Mouse (Mus musculus): ENCODE measurements around the gene Zbtb42.

Zbtb42 gene

DNA sequence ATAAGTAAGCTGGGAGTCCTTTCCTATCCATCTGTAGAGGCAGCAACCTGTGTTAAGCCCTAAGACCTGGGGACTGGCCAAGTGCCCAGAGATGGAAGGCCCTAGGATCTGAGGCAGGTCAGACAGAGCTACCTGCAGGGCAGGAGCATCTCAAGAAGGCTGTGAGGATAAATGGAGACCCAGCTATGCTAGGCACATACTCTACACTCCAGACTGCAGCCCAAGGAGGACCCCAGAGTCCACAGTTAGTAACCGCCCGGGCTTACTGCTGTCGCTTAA is 17.4 kb upstream of the Zbtb42 start:
- DNase-seq (ENCODE audit: low spot score) = no peak

DNA sequence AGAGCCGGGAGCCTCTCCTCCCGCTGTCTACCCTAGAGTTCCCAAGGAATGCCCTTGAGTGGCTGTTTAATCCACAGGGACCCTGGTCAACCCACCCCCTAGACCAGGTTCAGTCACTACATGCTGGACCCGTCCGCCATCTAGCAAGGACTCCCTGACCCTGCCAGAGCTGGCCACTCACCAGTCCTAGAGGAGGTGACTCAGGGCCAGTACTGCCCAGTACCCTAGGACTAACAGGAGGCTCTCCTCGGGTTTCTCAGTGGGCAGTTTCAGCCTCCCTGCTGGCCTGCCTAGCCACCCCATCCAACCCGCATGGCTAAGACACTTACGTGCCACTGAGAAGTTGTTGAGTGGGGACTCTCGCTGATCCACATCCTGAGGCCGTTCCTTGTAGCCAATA is 16.8 kb upstream of the Zbtb42 start:
- no peak for DNase-seq (ENCODE audit: low spot score)

DNA sequence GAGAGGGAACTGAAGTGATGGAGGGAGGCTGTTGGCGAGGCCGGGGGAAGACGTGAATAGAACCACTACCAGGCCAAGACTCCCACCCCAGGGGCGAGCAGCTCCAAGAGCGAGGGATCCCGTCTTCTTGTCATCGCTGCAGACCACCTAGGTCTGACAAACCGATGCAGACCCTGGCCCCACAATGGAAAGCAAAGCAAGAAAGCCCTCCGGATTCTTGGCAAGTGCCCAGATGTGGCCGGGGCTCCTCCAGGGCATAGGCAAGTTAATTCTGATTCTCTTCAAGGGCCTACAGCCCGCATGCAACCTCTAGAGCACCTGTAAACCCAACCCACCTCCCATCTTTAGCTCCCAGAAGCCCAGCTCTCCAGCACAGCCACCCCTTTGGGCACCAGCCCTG is 15.3 kb upstream of the Zbtb42 start:
- DNase-seq (ENCODE audit: low spot score) = no peak

DNA sequence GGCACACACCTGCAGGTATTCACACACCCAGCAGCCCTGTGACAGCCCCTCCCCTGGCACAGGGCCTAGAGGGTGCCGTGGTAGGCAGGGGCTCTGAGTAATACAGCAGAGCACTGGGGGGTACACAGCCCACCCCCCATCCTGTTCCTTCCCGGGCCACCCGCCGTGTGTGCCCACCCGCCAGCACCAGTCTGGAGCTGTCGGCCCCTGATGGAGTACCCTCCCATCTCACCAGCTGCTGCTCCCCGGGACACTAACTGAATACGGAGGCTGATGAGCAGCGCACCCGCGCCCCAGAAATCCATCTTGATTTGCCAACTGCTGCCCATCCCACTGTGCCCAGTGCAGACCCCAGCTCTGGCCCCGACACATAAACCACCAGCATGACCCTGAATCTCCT is 14.9 kb upstream of the Zbtb42 start:
- no peak for DNase-seq (ENCODE audit: low spot score)

DNA sequence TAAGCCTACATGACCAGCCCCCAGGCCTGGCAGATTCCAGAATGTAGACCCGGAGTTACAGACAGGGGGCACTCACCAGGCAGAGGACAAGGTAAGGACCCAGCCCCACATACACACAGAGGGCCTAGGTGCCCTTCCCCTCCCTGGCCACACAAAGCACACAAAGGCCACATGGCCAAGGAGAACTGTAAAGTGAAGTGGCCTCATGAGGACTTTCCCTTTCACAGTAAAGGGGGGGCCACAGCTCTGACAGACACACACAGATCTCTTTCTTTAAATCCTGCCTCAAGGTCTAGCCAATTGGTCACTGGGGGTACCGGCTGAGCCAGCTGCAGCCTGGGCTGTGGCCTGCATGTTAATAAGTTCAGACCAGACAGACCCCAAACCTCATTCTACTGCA is 14.5 kb upstream of the Zbtb42 start:
- no peak for DNase-seq (ENCODE audit: low spot score)

DNA sequence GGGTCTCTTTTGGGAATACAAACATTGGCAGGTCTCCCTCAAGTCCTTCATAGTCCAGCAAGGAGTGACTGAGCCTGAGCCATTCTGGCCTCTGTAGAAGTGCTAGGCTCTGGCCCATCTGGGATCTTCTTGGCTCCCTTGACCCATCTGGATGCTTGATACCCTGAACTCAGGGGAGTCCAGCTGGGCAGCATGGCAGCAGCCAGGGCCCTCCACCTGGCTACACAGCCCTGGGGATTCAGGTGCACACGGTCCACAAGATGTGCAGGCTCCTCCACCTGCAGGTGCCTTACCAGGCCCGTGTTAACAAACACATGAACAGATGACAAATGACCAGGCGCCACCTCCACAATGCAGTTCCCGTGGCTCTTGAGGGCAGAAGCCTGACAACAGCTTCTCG is 14.0 kb upstream of the Zbtb42 start:
- no peak for DNase-seq (ENCODE audit: low spot score)

DNA sequence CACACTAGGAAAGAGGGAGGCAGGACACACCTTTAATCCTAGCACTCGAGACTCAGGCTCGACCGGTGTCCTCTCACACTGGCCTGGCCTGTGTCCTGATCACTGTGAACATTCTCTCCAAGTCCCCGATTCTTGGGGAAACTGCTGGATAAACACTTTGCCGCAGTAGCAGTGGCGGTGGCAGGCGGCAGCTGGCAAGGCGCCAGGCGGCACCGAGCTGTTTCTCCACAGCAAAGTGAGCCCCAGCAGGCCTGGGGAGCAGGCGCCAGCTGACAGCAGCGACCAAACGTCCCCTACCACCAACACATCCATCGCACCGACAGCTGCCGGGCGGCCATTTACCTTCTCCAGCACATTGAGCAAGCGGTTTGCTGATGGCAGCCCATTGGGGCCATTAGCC is 13.2 kb upstream of the Zbtb42 start:
- DNase-seq (ENCODE audit: low spot score) = no peak

DNA sequence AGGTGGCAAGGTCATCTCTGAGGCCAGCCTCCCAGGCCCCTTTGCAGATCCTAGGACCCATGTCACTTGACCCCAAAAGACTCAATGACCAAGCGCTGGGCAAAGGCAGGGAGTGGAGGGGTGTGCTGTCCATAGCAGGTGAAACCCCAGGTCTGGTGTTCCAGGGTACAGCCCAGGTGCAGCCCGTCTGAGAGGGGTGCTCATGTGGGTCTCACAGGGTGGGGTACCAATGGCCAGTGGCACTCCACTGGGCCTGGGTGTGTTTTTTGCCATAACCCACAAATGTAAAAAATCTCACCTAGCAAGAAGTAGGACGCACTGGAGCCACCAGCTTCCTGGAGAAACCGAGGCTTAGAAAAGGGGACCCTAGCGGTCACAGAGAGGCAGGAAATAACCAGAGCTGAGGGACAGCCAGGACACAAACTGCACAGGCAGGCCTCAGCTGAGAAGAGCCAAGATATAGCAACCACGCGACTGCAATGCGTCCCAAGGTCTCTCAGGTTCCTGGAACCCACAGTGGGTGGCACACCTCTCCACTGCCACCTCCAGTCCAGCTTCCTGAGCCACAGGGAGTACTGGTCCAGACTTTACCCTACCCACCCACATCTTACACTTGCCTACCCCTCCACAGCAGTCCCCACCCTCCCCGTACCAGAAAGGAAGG is 12.6 kb upstream of the Zbtb42 start:
- DNase-seq (ENCODE audit: low spot score) = no peak

DNA sequence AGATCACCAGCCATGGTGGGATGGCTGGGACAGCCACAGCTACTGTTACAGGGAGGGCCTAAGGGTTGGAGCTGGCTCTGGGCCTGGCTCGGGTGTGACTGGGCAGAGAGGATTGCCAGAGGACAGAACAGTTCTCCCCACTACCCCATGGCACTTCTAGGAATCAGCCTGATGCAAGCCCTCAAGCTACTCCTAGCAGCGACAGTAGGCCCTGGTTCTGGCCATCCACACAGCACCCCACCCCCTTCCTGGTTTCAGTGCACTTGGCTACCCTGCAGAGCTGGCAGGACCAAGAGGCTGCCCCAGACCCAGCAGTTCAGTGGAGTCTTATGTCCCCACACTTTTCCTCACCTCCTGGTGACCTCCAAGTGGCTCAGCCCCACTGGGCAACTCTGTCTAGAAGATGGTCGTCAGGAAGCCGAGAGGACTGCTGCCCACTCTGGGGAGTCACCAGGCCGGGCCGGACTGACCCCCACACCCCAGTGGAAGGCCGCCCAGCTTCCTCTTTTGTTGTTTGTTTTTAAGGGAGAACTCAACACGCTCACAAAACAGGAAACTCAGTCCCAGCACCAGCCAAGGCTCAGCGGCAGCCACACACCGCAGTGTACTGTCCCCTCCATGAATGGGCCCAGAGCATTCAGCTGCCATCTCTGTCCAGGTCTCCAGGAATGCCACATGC is 10.9 kb upstream of the Zbtb42 start:
- no peak for DNase-seq (ENCODE audit: low spot score)

DNA sequence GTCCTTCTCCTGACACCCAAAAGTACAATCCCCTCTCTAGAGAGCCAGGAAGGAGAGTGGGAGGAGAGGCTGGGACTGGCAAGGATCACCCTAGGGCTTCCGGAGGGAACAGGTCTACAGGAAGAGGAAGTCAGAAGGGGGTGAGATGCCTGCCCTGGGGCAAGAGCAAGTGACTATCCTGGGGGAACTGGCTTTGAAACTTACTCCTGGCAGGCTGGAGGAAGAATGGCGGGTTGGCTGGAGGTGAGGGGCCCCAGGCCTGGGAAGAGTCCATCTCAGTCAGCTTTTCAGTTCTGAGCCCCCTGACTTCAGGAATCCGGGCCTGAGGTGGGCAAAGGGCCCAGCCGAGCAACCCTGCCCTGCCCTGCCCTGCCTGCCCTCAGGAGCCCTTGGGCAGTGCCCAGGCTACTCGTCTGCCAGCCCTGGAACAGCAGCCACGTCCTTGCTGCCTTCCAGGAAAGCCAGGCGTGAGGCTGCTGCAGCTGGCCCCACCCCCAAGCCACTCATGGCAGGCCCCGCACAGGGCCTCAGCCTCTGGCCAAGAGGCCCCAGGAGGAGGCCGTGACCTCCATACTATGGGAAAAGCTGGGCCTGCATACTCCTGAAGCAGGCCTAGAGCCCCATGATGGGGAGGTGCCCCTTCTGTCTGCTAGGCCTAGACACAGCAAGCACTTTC is 7.8 kb upstream of the Zbtb42 start:
- DNase-seq (ENCODE audit: low spot score) = no peak

DNA sequence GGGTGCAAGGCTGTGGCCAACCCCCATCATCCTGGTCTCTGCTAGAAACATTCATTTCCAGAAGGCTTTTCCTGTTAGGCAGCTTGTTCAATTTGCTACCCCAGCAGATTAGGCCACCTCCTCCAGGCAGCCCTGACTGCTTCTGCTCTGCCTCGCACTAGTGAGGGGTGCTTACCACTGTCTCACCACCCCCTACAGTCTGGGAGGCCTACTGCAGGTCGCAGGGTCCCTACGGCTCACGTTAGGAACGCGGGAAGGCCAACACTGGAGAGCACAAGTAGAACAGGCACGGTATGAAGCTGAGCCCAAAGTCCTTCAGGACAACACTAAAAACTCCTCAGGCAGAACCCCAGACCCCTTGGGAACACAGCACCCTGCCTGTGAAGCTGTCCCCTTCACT is 6.7 kb upstream of the Zbtb42 start:
- DNase-seq (ENCODE audit: low spot score) = no peak

DNA sequence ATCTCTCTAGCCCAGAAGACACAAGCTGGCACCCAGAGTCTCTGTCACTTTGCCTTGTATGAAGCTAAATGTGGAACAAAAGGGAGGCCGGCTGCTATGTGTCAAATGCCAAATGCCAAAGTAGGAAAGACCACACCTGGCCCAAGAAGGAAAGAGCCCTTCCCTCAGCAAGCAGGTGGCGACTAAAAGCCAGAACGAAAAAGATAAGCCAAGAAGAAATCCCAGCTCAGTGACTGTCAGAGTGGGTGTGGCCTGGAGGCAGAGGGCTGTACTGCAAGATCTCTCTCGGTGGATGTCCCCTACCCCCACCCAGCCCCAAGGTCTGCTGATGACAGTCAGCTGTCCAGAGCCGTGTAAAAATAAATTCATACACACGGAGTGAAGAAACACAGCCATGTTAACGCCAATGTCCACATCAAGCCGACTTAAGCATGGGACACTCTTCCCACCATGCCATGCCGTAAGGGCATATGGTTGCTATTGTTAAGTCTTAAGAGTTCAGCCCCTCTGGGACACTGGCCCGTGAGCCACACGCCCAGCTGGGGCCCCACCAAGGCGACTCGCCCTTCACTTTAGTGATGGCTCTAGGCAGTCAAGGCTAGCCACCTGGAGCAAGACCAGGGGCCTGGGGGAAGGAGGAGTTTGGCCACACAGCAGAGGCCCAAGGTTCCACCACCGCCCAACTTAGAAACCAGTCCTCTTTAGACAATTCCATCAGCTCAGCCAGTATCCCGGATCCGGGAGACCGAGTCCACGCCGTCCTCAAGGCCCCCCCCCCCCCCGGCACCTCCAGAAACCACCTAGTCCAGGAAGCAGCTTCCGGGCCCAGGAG is 5.7 kb upstream of the Zbtb42 start:
- DNase-seq (ENCODE audit: low spot score) = no peak

DNA sequence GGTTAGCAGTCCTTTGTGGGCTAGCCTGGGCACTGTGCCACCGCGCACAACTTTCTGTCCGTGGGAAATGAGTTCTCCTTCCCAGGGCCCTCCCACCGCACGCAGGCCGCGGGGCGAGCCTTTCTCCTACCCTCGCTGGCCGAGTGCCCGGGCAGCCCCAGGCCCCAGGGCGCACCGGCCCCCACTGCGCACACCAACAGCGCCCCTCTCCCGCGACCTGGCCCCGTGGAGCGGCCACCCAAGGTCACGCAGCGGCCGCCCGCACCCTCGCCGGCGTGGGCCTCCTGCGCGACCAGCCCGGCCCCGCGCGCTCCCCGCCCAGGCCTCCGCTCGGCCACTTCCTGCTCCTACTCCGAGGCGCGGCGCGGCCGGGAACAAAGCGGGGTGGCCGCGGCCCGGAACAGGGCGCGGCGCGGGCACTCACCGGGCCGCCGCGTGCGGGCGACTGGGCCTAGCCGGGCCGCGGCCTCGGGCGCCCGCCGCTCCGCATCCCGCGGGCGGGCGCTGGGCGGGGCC is 5.0 kb upstream of the Zbtb42 start:
- peak; percentile 61 for DNase-seq (ENCODE audit: low spot score)

DNA sequence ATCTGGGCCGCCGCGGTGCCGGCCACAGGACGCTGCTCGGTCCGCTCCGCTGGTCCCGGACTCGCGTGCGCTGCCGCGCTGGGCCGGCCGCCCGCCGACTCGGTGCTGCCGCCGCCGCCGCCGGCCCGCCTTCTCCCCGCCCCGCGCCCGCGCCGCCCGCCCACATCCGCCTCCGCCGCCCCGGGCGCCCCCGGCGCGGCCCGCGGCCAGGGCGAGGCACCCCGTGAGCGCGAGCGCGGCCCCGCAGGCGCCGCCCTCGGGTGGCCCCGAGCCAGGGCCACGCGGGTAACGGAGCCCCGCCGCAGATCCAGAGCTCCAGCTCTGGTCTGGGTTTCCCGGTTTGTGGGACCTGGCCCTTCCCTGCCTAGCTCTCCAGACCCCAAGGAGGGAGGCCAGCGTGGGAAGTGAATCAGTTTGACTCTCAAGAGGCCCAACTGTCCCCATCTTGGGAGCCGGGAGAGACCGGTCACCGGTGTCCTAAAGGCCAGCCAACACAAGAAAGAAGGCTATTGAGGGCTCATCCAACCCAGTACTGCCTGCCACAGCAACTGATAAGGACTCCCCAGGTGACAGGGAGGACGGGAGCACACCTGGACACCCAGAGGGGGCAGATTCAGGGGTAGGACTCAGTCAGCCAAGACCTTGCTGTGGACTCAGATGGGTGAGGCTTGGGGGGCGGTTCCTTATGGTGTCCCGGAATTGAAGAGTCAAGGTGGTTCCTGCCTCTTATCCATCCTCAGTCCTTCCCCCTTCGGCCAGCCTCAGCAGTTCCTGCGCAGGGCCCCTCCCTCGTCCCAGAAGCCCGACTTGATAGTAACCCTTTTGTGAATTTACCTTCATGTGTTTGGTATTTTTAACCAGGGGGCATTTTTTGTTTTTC is 4.3 kb upstream of the Zbtb42 start, which contains the start of gene Akt1:
Gene Akt1, minus strand, starts transcription at position 753 of the 880 bp plus-strand sequence.
- DNase-seq (ENCODE audit: low spot score) = peak; percentile 61

DNA sequence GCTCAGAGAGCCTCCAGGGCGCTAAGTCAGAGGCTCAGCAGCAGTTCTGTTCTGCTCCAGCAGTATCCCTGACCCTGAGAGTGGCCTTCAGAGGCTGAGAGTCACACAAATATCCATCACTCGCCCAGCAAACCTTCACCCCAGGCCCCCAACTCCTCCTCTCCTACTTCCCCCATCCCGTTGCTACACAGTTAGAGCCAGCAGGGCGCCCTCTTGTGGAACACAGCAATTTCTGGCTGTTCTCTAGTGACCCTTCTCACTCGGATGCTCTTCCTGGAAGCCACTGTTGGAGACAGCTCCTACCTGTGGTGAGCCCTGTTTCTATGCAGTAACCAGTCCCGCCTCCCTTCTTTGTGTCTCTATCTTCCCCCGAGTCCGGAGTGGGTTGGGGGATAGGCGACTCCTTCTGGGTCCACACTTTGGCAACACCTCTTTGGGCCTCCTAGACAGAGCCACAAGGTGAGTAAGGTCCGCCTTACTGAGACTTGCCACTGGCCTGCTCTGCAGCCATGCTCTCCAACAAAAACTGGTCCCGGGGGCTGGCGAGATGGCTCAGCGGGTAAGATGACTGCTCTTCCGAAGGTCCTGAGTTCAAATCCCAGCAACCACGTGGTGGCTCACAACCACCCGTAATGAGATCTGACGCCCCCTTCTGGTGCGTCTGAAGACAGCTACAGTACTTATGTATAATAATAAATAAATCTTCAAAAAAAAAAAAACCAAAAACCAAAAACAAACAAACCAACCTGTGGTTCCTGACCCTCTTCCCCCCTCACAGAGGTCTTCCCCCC is 3.2 kb upstream of the Zbtb42 start:
- peak; percentile 78 for DNase-seq (ENCODE audit: low spot score)

DNA sequence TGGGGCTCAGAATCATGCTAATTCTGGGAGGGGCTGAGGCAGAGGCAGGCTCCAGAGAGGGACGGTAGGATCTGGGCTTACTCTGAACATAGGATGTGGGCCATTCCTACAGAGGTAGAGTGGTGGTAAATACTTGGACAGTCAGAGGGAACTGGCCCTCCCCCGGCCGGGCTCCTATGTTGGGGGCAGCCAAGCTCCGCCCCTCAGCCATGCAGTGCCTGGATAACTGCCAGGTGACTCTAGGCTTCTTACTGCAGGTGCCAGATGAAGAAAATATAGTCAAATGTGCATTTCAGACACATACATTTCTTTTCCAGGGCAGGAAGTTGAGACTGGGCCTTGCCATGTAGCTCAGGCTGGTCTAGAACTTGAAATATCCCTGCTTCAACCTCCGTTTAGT is 1.6 kb upstream of the Zbtb42 start:
- no peak for DNase-seq (ENCODE audit: low spot score)

DNA sequence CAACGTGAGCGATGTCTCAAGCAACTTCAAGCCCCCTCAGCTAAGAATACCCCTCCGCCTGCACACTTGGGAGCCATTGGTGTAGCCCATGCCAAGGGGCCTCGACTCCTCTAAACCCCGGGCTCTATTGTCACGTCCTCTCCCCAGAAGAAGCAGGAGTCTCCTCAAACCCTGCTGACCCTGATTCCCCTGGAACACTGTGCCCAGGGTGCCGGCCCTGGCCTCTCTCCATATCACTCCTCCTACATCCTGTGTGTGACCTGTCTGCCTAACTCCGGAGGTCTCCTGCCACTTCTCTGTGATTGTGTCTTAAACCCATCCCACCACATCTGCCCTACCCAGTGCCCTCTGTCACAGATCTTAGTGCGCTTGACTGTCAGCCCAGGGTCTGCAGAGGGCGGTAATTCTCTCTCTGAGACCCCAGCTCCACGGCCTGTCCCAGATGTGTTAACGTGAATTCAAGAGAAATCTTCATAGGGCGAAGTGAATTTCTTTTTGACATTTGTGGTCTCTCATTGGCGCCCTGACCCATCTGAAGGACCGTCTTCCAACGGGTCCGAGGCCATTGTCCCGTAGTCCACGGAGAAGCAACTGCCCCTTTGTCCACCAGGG is 579 bp upstream of the Zbtb42 start:
- DNase-seq (ENCODE audit: low spot score) = no peak

DNA sequence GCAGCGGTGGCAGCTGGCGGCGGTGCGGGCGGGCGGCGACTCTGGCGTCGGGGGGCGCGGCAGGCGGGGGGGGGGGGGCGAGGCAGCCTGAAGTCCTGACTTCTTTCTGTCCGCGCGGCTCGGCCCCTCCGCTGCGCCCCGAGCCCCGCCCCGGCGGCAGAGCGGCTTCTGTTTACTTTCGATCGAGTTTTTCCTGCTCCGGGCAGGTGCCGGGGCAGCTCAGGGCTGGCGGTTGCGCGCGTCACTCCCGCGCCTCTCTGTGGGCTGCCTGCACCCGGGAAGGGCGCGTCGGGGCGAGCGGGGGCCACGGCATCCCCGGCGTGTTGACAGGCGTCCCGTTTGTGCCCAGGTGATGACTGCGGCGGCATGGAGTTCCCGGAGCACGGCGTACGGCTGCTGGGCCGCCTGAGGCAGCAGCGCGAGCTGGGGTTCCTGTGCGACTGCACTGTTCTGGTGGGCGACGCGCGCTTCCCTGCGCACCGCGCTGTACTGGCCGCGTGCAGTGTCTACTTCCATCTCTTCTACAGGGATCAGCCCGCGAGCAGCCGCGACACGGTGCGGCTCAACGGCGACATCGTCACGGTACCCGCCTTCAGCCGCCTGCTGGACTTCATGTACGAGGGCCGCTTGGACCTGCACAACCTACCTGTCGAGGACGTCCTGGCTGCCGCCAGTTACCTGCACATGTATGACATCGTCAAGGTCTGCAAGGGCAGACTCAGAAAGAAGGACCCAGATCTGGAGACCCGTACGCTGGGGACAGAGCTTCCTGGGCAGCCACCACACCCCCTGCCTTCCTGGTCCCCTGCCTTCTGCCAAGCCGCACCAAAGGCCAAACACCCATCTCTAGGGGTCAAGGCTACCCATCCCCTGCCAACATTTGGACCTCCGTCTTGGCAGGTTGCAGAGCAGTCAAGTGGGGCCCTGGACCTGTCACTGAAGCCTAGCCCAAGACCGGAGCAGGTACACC is 684 bp downstream of the Zbtb42 start:
- no peak for DNase-seq (ENCODE audit: low spot score)

DNA sequence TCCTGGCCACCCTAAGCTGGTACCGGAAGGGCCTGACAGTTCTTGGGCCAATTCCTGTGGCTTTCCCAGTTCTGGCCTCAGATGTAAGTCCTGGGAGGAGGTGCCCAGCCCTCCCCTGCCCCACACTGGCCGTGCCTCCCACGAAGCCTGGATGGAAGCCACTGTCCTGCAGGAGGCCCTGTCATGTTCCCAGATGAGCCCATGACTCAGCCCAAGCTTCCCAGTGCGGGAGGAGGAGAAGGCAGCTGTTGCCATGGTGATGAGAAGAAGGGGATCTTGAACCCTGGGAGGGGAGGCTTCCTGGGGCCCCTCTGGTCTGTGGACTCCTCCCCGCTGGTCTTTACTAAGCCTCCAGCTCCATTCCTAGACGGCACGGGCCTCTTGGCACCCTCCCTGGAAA is 4.7 kb downstream of the Zbtb42 start:
- no peak for DNase-seq (ENCODE audit: low spot score)
